Comparison of ENCODE assay signal across 8 mouse cellular contexts in genomic region chr17:46646322-46646662, GRCm38 (mm10). TPM values are rescaled to one million over a fixed set of nuclear protein-coding genes. Genes with fewer than 3 reads are reported as not detected.
DNase-seq lines count a peak whose midpoint lies in the region; ATAC-seq and TF ChIP-seq lines count a peak whose summit lies in the region.

No protein-coding gene starts in this region.

- peak overlapping the region; percentile 93 for H3K27ac ChIP-seq in heart, embryonic 10.5 days
- peak overlapping the region; percentile 74 for H3K27ac ChIP-seq in forebrain, embryonic 14.5 days (ENCODE audit: low read depth, low read length)
- peak overlapping the region; percentile 72 for H3K27ac ChIP-seq in liver, embryonic 15.5 days (replicated peaks)

- ATAC-seq in forebrain, embryonic 14.5 days: no peak; the same call in 1 of the 2 replicates
- ATAC-seq in liver, embryonic 15.5 days (ENCODE audit: insufficient read depth): peak; percentile 41

- peak overlapping the region; percentile 86 for H3K4me2 ChIP-seq in forebrain, embryonic 14.5 days (ENCODE audit: low read length)
- peak overlapping the region; percentile 92 for H3K4me2 ChIP-seq in liver, embryonic 15.5 days

- DNase-seq in heart, embryonic 10.5 days (ENCODE audit: low spot score): no peak
- no peak for DNase-seq in heart, adult 8-10 months (ENCODE audit: low spot score)
- DNase-seq in forebrain, embryonic 14.5 days (ENCODE audit: low spot score): peak; percentile 86
- DNase-seq in right cerebral cortex, postnatal 4 days: no peak
- no peak for DNase-seq in cerebellum, postnatal 25 days
- no peak for DNase-seq in thymus, adult 18-20 months

- H3K27me3 ChIP-seq in heart, embryonic 10.5 days (ENCODE audit: insufficient read depth, poor library complexity, severe bottlenecking): no peaks in the 10 kb centered on the region
- no peaks in the 10 kb centered on the region for H3K27me3 ChIP-seq in E14TG2a.4 (ENCODE audit: insufficient read depth, low read length)
- no peaks in the 10 kb centered on the region for H3K27me3 ChIP-seq in forebrain, embryonic 14.5 days (replicated peaks; ENCODE audit: control insufficient read depth, insufficient read depth, low read length)
- no peaks in the 10 kb centered on the region for H3K27me3 ChIP-seq in liver, embryonic 15.5 days

- H3K9ac ChIP-seq in forebrain, embryonic 14.5 days (ENCODE audit: low read length): peak overlapping the region; percentile 77
- peak overlapping the region; percentile 73 for H3K9ac ChIP-seq in liver, embryonic 15.5 days

- WGBS in heart, embryonic 10.5 days: under 1% methylated on average over 19 of the region's 19 CpGs
- WGBS in forebrain, embryonic 14.5 days: 0% methylated on average over 19 of the region's 19 CpGs
- 1% methylated on average over 19 of the region's 19 CpGs for WGBS in liver, embryonic 15.5 days (ENCODE audit: insufficient replicate concordance)

- H3K4me1 ChIP-seq in heart, embryonic 10.5 days: peaks cover 41% of the 10 kb centered on the region
- peaks cover 63% of the 10 kb centered on the region for H3K4me1 ChIP-seq in E14TG2a.4 (replicated peaks; ENCODE audit: low read depth, low read length)
- H3K4me1 ChIP-seq in forebrain, embryonic 14.5 days (ENCODE audit: control insufficient read depth, insufficient read depth, low read length): peaks cover 21% of the 10 kb centered on the region
- H3K4me1 ChIP-seq in liver, embryonic 15.5 days (replicated peaks): peaks cover 48% of the 10 kb centered on the region

- H3K4me3 ChIP-seq in heart, embryonic 10.5 days: peak overlapping the region; percentile 89
- peak overlapping the region; percentile 98 for H3K4me3 ChIP-seq in E14TG2a.4 (replicated peaks; ENCODE audit: low read length)
- H3K4me3 ChIP-seq in forebrain, embryonic 14.5 days (ENCODE audit: low read depth, low read length): peak overlapping the region; percentile 72
- peak overlapping the region; percentile 78 for H3K4me3 ChIP-seq in liver, embryonic 15.5 days (replicated peaks)

- H3K9me3 ChIP-seq in heart, embryonic 10.5 days: no peaks in the 10 kb centered on the region
- no peaks in the 10 kb centered on the region for H3K9me3 ChIP-seq in E14TG2a.4 (ENCODE audit: low read length)
- no peaks in the 10 kb centered on the region for H3K9me3 ChIP-seq in forebrain, embryonic 14.5 days (replicated peaks; ENCODE audit: control insufficient read depth, low read length)
- no peaks in the 10 kb centered on the region for H3K9me3 ChIP-seq in liver, embryonic 15.5 days (replicated peaks)

- H3K36me3 ChIP-seq in heart, embryonic 10.5 days: peaks cover 25% of the 10 kb centered on the region
- H3K36me3 ChIP-seq in E14TG2a.4 (ENCODE audit: insufficient read depth, low read length): peaks cover 33% of the 10 kb centered on the region
- peaks cover 27% of the 10 kb centered on the region for H3K36me3 ChIP-seq in forebrain, embryonic 14.5 days (ENCODE audit: control insufficient read depth, insufficient read depth, low read length)
- H3K36me3 ChIP-seq in liver, embryonic 15.5 days (replicated peaks): peaks cover 13% of the 10 kb centered on the region

- TF ChIP-seq CTCF in E14TG2a.4 (conservative IDR thresholded peaks at IDR 0.05; ENCODE audit: low read length): no peak

RNA-seq across cellular contexts. Expression of gene Mrpl2, which starts 0.3 kb away (rescaled TPM):
- polyA plus RNA-seq in heart, embryonic 10.5 days (2016; fragmentation: Nextera tagmentation; extraction: Ambion mirVana): 131 and 151 TPM in 2 replicates
- total RNA-seq in heart, adult 8-10 months (2022): 100 to 1,000 TPM; 115 to 133 (median 125) TPM
- polyA plus RNA-seq in forebrain, embryonic 14.5 days (2014; fragmentation: Nextera tagmentation; extraction: Ambion mirVana): 83.3 and 108 TPM in 2 replicates
- polyA plus RNA-seq in liver, embryonic 15.5 days (2015; fragmentation: Nextera tagmentation; extraction: Ambion mirVana): 67.9 and 69.4 TPM in 2 replicates

RNA-seq across cellular contexts. Expression of gene Klc4, which starts 0.5 kb away (rescaled TPM):
- 21.1 and 22.5 TPM in 2 replicates for polyA plus RNA-seq in heart, embryonic 10.5 days (2016; fragmentation: Nextera tagmentation; extraction: Ambion mirVana)
- total RNA-seq in heart, adult 8-10 months (2022): 10 to 100 TPM; 27.5 to 29.1 (median 28.5) TPM
- polyA plus RNA-seq in forebrain, embryonic 14.5 days (2014; fragmentation: Nextera tagmentation; extraction: Ambion mirVana): 34.7 and 38.8 TPM in 2 replicates
- polyA plus RNA-seq in liver, embryonic 15.5 days (2015; fragmentation: Nextera tagmentation; extraction: Ambion mirVana): 9.3 and 10.3 TPM in 2 replicates

RNA-seq across cellular contexts. Expression of gene Cul7, which starts 3.8 kb away (rescaled TPM):
- polyA plus RNA-seq in heart, embryonic 10.5 days (2016; fragmentation: Nextera tagmentation; extraction: Ambion mirVana): 44.8 and 51.3 TPM in 2 replicates
- total RNA-seq in heart, adult 8-10 months (2022): 10 to 100 TPM; 16.5 to 21.2 (median 18.7) TPM
- 28.3 and 30.2 TPM in 2 replicates for polyA plus RNA-seq in forebrain, embryonic 14.5 days (2014; fragmentation: Nextera tagmentation; extraction: Ambion mirVana)
- polyA plus RNA-seq in liver, embryonic 15.5 days (2015; fragmentation: Nextera tagmentation; extraction: Ambion mirVana): 9.7 and 11.5 TPM in 2 replicates

RNA-seq across cellular contexts. Expression of gene Ptk7, which starts 17.0 kb away (rescaled TPM):
- 65.4 and 67.7 TPM in 2 replicates for polyA plus RNA-seq in heart, embryonic 10.5 days (2016; fragmentation: Nextera tagmentation; extraction: Ambion mirVana)
- total RNA-seq in heart, adult 8-10 months (2022): 1 to 10 TPM; 1.8 to 3.5 (median 2.1) TPM
- 15.3 and 19.0 TPM in 2 replicates for polyA plus RNA-seq in forebrain, embryonic 14.5 days (2014; fragmentation: Nextera tagmentation; extraction: Ambion mirVana)
- 7.8 and 9.1 TPM in 2 replicates for polyA plus RNA-seq in liver, embryonic 15.5 days (2015; fragmentation: Nextera tagmentation; extraction: Ambion mirVana)

RNA-seq across cellular contexts. Expression of gene Rrp36, which starts 27.9 kb away (rescaled TPM):
- polyA plus RNA-seq in heart, embryonic 10.5 days (2016; fragmentation: Nextera tagmentation; extraction: Ambion mirVana): 46.3 and 61.0 TPM in 2 replicates
- total RNA-seq in heart, adult 8-10 months (2022): 10 to 100 TPM; 10.5 to 13.7 (median 12.4) TPM
- polyA plus RNA-seq in forebrain, embryonic 14.5 days (2014; fragmentation: Nextera tagmentation; extraction: Ambion mirVana): 30.1 and 31.4 TPM in 2 replicates
- 21.5 and 22.6 TPM in 2 replicates for polyA plus RNA-seq in liver, embryonic 15.5 days (2015; fragmentation: Nextera tagmentation; extraction: Ambion mirVana)
